Mouse (Mus musculus) olfactory bulb, adult 2 months (tissue): Measurements from ENCODE around the gene Tnfsf9.

ENCODE experiments used
- CTCF ChIP-seq: fragments of 200-500 bp; IDR thresholded peaks from 2 replicates; pipeline ENCODE4 v1.5.1; 2012; ENCODE audit warnings: low read depth, mild to moderate bottlenecking, low read length, moderate library complexity; ENCODE audit not compliant: insufficient read depth
- POLR2A ChIP-seq: fragments of 200-500 bp; IDR thresholded peaks from 2 replicates; pipeline ENCODE4 v1.6.1; 2012; ENCODE audit warnings: mild to moderate bottlenecking, low read depth, low read length, moderate library complexity; ENCODE audit not compliant: insufficient read depth

DNA sequence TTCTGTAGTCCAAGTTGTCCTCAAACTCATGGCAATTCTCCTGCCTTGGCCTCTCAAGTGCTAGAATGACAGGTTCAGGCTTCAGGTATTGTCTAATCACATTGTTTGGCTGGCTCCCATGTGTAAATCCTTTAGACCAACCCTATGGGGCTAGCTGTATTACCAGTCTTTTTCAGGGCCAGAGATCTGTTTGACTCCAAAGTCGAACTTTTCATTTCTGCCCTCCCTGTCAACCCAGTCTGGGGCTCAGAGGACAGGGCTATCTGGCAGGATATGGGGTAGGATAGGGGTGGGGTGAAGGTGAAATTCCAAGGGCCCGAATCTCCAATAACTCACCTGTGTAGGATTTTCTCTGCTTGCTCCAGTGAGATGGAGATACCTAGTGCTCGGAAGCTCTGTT lies 48.9 kb upstream of the Tnfsf9 start:
- TF ChIP-seq CTCF: no peak
- no peak for TF ChIP-seq POLR2A
